Mouse (Mus musculus) kidney, postnatal 10 days (tissue): ENCODE measurements around the gene Drd3.

Experiments used
- DNase-seq: peaks from one replicate; pipeline ENCODE4 v3.0.0; 2021; ENCODE audit warnings: mixed read lengths

Gene Drd3

DNA sequence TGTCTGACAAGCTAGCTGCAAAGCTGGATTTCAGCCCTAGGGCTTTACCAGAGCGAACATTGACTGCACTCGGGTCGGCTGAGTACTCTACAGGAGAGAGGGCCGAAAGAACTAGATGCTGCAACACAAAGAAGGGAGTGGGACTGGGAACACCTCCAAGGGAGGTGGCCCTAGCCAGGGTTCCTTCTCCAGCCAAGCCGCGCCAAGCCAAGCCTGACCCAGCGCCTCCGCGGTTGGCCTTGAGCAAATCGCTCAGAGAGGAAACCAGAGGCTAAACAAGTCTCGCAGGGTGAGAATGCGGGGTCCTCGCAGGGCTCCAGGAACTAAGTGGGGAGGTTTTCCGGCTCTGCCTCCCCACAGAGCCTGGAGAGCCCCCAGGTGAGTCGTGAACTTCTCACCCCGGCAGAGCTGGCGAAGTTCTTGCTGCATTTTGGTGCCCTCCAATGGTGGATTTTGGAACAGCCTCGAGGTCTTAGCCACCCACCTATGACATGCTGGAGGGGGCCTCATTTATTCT lies 48.0 kb downstream of the Drd3 start:
- DNase-seq: peak; percentile 82

DNA sequence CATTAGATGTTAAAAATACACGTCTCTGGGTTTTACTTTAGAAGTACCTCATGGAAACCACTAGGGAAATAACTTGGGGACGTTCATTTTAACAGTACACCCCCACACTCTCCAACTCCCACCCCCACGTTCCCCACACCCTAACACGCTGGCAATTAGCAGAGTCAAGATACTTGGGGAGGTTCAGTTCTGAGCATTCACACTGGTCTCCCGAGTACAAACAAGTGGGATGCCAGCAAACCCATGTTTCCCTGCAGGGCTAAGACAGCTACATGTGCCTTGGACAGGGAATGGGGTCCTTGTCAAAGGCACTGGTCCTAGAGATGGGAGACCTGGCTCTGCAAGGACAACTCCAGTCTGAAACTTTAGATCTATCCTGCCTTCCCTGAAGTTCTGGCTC lies 48.6 kb downstream of the Drd3 start:
- no peak for DNase-seq

DNA sequence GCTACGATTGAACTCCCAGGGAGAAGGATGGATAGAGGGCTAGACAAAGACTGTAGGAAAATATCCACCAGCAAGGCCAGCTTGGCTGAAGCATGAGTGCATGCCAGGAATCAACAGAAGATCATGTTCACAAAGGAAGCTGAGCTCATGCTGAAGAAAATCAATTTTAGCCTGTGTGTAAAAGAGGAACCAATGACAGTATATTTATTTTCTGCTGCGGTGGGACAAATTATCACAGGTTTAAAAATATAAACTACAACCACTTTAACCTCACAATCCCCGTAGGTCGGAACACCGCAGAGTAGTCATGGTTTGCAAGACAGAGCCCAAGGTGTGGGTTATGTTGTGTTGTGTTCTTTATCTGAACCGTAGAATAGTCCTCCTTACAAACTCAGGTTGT lies 50.5 kb downstream of the Drd3 start:
- DNase-seq: no peak

DNA sequence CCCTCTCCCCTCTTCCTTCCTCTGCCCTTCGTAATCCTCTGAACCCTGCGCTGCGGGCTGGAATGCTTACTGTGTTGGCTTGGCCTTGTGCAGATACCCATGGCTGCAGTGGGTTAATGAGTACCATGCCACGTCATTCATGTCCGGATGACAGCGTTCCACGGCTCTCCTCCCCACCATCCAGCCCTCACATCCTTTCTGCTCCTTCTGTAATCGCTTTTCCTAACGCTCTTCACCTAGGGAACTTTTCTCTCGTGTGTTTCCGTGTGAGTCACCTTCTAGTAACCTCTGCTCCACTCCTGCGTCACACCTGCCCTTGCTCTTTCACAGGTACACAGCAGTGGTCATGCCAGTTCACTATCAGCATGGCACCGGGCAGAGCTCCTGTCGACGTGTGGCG lies 53.2 kb downstream of the Drd3 start:
- DNase-seq: peak; percentile 26

DNA sequence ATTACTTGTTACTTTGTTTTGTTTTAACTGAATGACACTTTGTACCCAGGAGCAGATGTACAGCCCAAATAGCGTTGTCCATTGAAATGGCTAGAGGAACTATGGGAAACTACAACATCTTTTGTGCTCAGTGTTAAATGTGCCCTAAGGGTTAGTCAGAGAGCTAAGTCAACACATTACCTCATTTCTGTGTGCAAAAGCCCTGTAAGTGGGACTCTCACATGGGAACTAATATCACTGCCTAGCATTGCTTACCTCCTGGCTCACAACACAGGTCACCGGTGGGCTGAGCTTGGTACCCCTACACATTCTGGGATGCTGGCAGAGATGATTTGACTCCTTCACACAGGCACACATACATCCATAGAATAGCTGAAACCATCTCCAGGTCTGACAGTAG lies 55.6 kb downstream of the Drd3 start:
- DNase-seq: no peak

DNA sequence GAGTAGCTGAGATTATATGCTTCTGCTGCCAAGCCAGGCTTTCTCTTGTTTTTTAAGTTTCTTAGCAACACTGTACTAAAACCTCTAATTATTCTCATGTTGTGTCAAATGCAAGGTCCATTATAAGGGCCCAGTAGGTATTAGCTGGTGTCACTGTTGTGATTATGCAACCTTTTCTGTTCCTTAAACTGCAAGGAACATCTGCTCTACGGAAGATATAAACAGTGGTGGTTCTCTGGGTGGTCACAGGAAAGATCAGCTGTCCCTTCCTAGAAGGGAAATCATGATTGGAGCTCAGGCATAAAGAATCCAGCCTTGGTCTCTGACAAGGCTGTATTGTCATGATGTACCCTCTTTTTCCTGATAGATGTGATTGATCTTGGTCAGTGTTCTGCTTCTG lies 57.6 kb downstream of the Drd3 start:
- DNase-seq: no peak

DNA sequence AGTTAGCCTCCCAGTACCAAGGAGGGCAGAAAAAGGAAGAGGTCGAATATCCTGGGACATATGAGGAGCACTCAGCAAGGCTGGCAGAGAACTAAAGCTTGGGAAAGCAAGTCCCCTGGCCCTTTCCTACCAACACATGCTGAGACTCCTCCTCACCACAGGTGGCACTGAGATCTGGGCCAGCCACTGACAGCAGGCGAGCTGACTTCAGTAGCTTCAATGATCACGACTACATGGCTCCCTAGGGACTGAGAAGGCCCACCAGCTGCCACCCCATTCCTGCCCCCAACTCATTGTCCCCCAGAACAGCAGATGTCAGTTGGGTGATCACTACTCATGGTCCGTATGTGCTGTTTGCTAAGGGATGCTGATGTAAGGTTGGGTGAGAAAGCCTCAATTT lies 60.8 kb downstream of the Drd3 start:
- DNase-seq: no peak

DNA sequence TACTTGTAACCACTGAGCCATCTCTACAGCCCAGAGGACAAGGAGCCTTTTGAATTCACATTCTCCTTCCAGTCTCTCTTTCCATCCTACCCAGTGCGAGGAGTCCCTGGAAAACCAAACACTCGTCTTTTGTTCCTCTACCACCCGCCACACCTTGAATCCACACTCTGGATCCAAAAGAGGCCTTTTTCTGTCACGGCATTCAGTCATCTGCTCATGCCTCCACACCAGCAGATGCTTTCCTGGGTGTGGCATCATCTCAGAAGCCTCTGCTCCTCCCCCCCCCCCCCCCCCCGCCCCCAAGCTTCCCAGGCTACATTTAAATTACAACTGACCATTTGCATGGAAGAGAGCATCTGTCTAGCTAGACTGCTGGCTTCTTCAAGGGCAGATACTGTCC lies 62.5 kb downstream of the Drd3 start:
- no peak for DNase-seq

DNA sequence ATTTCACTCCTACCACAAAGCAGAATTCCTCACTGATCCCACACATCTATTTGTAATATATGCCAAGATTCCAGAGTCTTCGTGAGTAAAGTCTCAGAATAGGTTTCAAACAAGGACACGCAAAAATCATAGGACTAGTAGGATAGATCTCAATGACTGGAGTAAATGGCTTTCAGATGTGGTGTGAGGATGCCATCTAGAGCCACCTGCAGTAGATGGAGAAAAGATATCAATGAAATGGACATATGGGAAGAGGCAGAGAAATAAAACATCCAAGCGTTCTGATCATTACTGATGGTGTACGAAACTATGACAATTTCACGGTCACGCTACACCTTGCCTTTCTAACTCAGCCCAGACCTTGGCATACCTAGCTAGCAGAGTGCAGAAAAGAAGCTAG lies 64.6 kb downstream of the Drd3 start:
- DNase-seq: no peak

DNA sequence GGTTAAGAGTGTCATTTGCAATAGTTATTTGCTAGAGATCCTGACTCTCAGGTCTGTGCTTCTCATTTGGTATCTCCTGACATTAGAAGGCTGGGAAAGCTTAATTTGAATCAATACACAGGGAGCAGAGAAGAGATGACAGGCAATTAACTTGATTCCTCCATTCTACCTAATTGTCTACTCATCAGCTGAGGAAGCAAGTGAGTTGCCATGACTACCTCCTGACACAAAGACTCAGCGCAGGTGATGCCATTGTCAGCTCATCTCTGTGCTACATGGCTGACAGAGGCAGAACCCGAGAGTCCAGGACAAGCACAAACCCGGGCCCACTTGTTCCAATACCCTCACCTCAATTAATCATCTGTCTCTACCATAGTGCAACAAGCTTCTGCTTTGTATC lies 73.7 kb downstream of the Drd3 start:
- DNase-seq: no peak

DNA sequence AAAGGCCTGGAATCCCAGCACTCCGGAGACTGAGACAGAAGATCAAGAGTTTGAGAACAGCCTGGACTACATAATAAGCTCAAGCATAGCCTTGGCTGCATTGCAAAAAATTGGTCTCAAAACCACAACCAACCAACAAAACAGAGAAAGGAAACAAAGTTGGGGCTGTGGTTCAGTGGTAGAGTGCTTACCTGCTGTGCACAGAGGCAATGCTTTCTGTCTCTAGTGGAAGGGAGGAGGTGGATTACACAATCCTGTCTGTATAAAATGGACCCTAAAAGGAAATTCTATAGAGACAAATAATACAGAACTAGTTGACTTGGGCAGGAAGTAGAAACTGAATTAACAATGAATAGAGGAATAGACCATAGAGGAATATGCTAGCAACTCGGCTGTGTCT lies 78.1 kb downstream of the Drd3 start:
- no peak for DNase-seq

DNA sequence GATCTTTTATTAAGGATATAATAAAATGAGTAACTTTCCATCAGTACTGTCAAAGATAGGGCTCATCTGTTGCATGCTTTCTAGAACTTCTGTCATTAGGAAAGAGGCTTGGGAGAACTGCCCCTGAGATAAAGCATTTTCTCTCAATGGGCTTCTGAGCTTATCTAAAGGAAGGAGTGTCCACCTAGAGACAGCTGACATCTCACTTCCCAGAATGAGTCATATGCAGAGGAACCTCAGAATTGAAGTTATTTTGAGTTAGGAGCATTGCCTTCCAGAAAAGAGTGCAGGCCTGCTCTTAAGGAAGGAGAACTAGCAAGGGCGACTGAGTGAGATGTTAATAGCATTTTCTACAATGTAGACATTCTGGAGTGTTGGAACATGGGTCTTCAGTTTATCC lies 87.4 kb downstream of the Drd3 start:
- no peak for DNase-seq

DNA sequence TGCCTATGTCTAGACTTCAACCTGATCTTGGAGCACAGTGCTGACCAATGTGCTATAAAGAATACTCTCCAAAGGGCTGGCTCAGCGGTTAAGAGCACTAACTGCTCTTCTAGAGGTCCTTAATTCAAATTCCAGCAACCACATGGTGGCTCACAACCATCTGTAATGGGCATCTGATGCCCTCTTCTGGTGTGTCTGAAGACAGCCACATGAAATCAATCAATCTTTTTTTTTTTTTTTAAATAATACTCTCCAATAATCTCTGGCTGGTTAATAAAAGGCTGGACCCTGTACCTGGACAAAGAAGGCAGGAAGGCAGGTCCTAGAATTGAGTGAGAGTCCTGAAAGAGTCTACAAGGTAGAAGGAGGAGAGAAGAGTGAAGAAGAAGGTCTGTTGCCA lies 96.0 kb downstream of the Drd3 start:
- no peak for DNase-seq

DNA sequence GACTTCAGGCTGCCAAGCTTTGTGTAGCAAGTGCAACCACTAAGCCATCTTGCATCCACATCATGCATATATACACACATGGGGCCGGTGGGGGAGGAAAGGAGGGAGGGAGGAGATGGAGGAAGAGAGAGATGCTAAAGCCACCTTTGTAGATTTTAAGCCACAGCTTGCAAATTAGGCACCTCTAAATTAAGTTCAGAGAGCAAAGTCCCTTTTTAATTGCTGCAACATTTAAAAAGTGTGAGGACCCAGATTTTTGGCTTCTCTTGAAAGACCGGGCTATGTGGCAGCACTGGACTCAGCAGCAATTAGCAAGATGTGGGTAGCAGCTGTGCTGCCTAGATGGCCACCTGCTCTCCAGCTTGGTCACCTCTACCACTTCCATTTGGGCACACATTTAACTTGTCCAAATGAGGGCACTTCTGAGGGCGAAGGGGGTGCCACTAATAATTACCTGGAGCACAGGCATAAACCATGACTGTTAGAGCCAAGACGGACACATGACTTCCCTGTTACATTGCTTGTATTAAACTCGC lies 105.2 kb downstream of the Drd3 start:
- DNase-seq: no peak

DNA sequence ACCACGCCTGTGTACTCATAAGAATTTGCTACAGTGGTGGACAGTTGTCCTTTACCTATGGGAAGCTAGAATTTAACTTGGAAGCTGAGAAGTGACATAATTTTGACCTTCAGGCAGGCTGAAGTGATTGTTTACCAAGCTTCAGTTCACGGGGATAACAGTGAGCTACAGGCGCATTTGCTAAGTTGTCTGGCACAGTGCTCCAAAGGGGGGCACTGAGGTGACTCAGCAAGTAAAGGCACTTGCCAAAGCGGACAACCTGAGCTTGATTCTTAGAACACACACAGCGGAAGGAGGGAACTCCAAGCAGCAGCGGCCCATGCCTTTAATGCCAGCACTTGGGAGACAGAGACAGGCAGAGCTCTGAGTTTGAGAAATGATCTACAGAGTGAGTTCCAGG lies 106.8 kb downstream of the Drd3 start:
- DNase-seq: no peak

DNA sequence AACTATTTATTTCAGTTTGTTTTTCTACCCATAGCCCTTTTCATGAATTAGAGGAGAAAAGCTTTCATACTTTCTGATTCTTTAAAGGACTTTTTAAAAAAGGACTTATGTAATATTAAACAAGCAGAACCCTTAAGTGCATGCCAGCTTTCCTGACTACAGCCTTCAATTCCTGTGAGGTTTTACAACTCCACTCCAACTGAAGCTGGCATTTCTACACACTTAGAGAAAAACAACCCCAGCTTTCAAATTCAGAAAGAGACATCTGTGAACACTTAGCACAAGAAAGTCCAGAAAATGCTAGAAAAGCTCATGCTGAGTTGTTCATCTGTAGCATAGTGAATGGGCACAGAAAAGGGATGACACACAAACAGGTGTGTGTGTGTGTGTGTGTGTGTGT lies 116.0 kb downstream of the Drd3 start:
- DNase-seq: no peak

DNA sequence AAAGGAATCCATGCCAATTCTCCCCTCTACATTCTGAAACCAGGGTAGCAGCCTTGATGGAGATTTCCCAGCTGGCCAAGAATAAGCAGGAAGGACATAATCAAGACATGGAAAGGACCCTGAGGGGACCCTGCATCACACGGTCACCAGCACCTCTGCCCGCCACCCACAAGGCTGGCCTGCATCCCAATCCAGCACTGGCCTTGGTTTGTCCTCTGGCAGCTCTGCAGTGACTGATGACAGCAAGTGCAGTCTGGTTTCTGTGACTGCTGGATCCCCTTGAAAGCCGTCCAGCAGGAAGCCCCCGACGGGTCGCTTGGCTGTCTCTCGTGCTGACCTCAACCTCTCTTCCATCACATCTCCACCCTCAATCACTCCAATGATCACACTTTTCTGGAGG lies 117.6 kb downstream of the Drd3 start:
- DNase-seq: peak; percentile 33
